Mouse (Mus musculus): ENCODE data around the gene Rnase12. TPM values are rescaled to one million over a fixed set of nuclear protein-coding genes. Genes with fewer than 3 reads are reported as not detected.

The Rnase12 gene
- polyA plus RNA-seq, 1 experiment, result not detected

- Histone ChIP-seq H3K4me3 (ENCODE audit: control insufficient read depth, low read depth, low read length) (no peak overlapping the region), H3K36me3 (ENCODE audit: control insufficient read depth, insufficient read depth, low read length) (no peaks in the 10 kb centered on the region), H3K4me1 (ENCODE audit: control insufficient read depth, insufficient read depth, low read length) (peaks cover 8% of the 10 kb centered on the region; the same call in 1 of the 2 replicates), H3K27ac (ENCODE audit: control insufficient read depth, insufficient read depth, low read depth, low read length) (no peak overlapping the region), H3K27me3 (ENCODE audit: control insufficient read depth, insufficient read depth, low read length) (no peaks in the 10 kb centered on the region)
- TF ChIP-seq CTCF (IDR thresholded peaks at IDR 0.05; ENCODE audit: control insufficient read depth, insufficient read depth, insufficient replicate concordance, low read depth, low read length), result no peak
- TF ChIP-seq POLR2A (IDR thresholded peaks at IDR 0.05; ENCODE audit: control insufficient read depth, low read depth, low read length), result no peak
Measured at GRCm38 (mm10) chr14:51083805-51084204, 26.3 kb upstream of the Rnase12 start.

DNA sequence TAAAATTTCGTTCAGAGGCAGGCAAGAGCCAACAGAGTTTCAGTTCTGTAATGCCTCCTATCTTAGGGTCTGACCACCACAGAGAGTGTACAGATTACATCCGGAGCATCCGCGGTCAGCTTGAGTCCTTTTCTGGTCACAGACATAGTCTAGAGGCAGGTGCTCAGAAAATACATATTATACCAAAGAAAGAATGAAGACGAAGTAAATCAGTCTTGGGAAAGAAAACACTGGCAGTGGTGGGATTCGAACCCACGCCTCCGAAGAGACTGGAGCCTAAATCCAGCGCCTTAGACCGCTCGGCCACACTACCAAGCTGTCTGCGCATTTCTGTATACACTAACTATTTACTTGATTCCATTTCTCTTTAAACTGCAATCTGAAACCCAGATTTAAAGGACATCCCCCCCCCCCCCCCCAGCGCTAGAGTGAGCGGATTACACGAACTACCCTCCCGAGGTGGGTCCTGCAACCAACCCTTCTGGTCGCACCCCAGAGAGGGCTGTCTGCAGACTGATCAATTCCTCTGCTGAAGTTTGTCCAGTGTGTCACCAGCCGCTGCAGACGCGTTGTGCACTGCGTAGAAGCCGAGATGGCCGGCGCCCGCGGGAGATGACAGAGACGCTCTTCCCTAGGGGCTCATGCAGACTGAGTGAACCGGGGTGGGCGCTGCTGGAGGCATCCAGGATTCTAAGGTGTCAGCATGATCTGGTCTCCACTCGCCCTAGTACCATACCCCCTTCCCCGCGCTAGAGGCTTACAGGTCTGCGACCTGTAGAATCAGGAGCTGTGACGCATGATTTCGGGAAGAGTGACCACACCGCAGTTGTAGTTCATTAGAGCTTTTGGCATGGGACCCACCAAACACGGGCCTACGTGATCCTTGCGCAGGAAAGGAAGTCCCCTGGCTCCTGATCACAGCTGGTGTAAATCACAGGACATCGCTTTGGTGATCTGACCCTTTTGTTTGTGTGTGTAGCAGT lies 25.4 kb upstream of the Rnase12 start:
- no peaks in the 10 kb centered on the region for H3K27me3 ChIP-seq (ENCODE audit: control insufficient read depth, insufficient read depth, low read length)
- H3K36me3 ChIP-seq (ENCODE audit: control insufficient read depth, insufficient read depth, low read length), result no peaks in the 10 kb centered on the region
- peaks cover 5% of the 10 kb centered on the region; the same call in 1 of the 2 replicates for H3K4me1 ChIP-seq (ENCODE audit: control insufficient read depth, insufficient read depth, low read length)
- H3K27ac ChIP-seq (ENCODE audit: control insufficient read depth, insufficient read depth, low read depth, low read length), result no peak overlapping the region
- H3K4me3 ChIP-seq (ENCODE audit: control insufficient read depth, low read depth, low read length), result peak overlapping the region; percentile 69
- no peak for TF ChIP-seq POLR2A (IDR thresholded peaks at IDR 0.05; ENCODE audit: control insufficient read depth, low read depth, low read length)
- TF ChIP-seq CTCF (IDR thresholded peaks at IDR 0.05; ENCODE audit: control insufficient read depth, insufficient read depth, insufficient replicate concordance, low read depth, low read length), result no peak

DNA sequence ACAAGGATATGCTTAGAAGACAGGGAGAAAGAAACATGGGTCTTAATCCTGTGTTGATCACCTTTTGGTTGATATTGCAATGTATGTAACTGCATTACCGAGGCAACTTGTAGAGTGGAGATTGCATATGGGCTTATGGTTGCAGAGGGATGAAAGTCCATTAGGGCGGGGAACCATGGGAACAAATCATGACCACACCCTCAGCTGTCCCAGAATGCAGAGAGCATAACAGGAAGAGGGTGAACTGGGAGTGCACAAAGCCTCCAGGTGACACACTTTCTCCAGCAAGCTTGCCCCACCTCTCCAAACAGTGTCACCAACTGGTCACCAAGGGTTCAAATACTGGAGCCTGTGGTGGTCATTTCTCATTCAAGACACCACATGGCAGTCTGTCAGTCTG lies 23.6 kb upstream of the Rnase12 start:
- Histone ChIP-seq H3K4me1 (ENCODE audit: control insufficient read depth, insufficient read depth, low read length) (peaks cover 5% of the 10 kb centered on the region; the same call in 1 of the 2 replicates), H3K36me3 (ENCODE audit: control insufficient read depth, insufficient read depth, low read length) (no peaks in the 10 kb centered on the region), H3K27ac (ENCODE audit: control insufficient read depth, insufficient read depth, low read depth, low read length) (no peak overlapping the region), H3K27me3 (ENCODE audit: control insufficient read depth, insufficient read depth, low read length) (no peaks in the 10 kb centered on the region), H3K4me3 (ENCODE audit: control insufficient read depth, low read depth, low read length) (no peak overlapping the region)
- TF ChIP-seq POLR2A (IDR thresholded peaks at IDR 0.05; ENCODE audit: control insufficient read depth, low read depth, low read length) (no peak), CTCF (IDR thresholded peaks at IDR 0.05; ENCODE audit: control insufficient read depth, insufficient read depth, insufficient replicate concordance, low read depth, low read length) (no peak)

DNA sequence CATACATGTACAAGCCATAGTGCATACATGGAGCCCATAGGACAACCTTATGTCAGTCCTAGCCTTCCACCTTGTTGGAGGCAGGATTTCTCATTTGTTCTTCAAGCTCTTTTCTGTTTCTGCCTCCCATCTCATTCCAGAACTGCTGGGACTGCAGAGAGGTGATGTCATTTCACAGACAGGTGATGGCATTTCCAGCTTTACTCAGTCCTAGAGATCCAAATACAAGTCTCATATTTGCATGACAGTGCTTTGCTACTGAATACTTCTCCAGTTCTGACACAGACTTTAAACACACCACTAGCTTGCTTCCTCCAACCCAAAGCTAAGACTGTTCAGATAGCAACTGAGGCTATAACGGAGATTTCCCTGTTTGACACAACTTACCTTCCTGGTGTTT lies 21.7 kb upstream of the Rnase12 start:
- H3K27me3 ChIP-seq (ENCODE audit: control insufficient read depth, insufficient read depth, low read length), result no peaks in the 10 kb centered on the region
- no peaks in the 10 kb centered on the region for H3K36me3 ChIP-seq (ENCODE audit: control insufficient read depth, insufficient read depth, low read length)
- no peak overlapping the region for H3K27ac ChIP-seq (ENCODE audit: control insufficient read depth, insufficient read depth, low read depth, low read length)
- H3K4me1 ChIP-seq (ENCODE audit: control insufficient read depth, insufficient read depth, low read length), result peaks cover 5% of the 10 kb centered on the region; the same call in 1 of the 2 replicates
- no peak for TF ChIP-seq POLR2A (IDR thresholded peaks at IDR 0.05; ENCODE audit: control insufficient read depth, low read depth, low read length)
- no peak for TF ChIP-seq CTCF (IDR thresholded peaks at IDR 0.05; ENCODE audit: control insufficient read depth, insufficient read depth, insufficient replicate concordance, low read depth, low read length)
- H3K4me3 ChIP-seq (ENCODE audit: control insufficient read depth, low read depth, low read length), result no peak overlapping the region

DNA sequence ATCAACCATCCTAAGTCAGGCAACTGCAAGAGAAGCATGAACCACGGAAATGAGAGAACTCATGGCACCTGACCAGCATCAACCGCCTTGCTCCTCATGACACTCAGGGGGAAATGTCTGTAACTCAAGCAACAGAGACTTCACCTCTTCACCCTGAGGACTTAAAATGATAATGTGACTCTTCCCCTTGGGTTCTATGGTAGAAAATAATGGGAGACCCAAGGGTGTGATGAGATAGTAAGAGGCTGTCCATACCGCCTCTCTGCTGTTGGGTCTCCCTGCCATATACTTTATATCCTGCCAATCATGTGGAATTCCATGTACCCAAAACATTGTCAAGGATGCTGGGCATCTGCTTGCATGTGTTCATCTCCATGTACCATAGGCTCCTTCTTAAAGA lies 16.9 kb upstream of the Rnase12 start, which contains the start of gene Olfr750:
Olfr750 (minus strand) TSS at position 101 of the 400 bp plus-strand sequence.
- TF ChIP-seq CTCF (IDR thresholded peaks at IDR 0.05; ENCODE audit: control insufficient read depth, insufficient read depth, insufficient replicate concordance, low read depth, low read length) (no peak), POLR2A (IDR thresholded peaks at IDR 0.05; ENCODE audit: control insufficient read depth, low read depth, low read length) (no peak)

DNA sequence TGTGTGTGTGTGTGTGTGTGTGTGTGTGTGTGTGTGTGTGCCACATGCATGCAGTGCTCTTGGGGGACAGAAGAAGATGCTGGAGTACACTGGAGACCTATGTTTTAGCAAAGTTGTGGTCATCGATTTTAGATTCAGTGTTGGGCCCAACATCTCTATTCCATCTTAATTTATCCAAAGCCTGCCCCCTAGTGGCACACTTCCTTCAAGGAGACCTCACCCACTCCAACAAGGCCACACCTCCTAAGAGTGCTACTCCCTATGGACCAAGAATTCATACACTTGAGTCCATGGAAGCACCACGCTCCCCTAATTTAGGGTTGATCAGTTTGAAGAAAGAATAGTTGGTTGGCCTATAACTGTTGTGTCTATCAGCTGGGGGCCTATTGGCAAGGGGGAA lies 12.2 kb upstream of the Rnase12 start:
- TF ChIP-seq CTCF (IDR thresholded peaks at IDR 0.05; ENCODE audit: control insufficient read depth, insufficient read depth, insufficient replicate concordance, low read depth, low read length) (peak; percentile 3; the same call in 1 of the 2 replicates), POLR2A (IDR thresholded peaks at IDR 0.05; ENCODE audit: control insufficient read depth, low read depth, low read length) (no peak)

More for the DNA sequence above, 16.9 kb upstream of the Rnase12 start, which contains the start of gene Olfr750:
- no peak within 1 kb of the TSS for H3K4me3 ChIP-seq (ENCODE audit: control insufficient read depth, low read depth, low read length)
- no peak within 1 kb of the TSS for H3K27ac ChIP-seq (ENCODE audit: control insufficient read depth, insufficient read depth, low read depth, low read length)
- H3K27me3 ChIP-seq (ENCODE audit: control insufficient read depth, insufficient read depth, low read length), result no peaks in the 10 kb centered on the region
- H3K36me3 ChIP-seq (ENCODE audit: control insufficient read depth, insufficient read depth, low read length), result no peaks in the 10 kb centered on the region
- H3K4me1 ChIP-seq (ENCODE audit: control insufficient read depth, insufficient read depth, low read length), result peaks cover 7% of the 10 kb centered on the region

DNA sequence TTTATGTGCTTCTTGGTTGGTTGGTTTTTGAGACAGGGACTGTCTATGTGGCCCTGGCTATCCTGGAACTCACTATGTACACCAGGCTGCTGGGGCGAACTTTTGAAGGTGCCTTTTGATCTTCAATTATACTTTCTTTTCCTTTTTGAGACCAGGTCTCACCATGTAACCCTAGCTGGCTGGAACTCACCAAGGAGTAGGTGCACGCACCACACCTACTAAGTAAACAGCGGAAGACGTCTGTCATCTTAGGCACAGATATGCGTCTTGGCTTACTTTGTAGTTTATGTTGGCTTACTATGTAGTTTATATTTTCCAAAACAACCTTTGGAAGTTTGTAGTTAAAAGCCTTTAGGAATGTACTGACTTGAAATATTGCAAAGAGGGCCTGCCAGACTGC lies 11.5 kb upstream of the Rnase12 start:
- no peak for TF ChIP-seq POLR2A (IDR thresholded peaks at IDR 0.05; ENCODE audit: control insufficient read depth, low read depth, low read length)
- TF ChIP-seq CTCF (IDR thresholded peaks at IDR 0.05; ENCODE audit: control insufficient read depth, insufficient read depth, insufficient replicate concordance, low read depth, low read length), result no peak
- Histone ChIP-seq H3K27ac (ENCODE audit: control insufficient read depth, insufficient read depth, low read depth, low read length) (no peak overlapping the region), H3K4me3 (ENCODE audit: control insufficient read depth, low read depth, low read length) (no peak overlapping the region), H3K27me3 (ENCODE audit: control insufficient read depth, insufficient read depth, low read length) (no peaks in the 10 kb centered on the region), H3K4me1 (ENCODE audit: control insufficient read depth, insufficient read depth, low read length) (peaks cover 11% of the 10 kb centered on the region), H3K36me3 (ENCODE audit: control insufficient read depth, insufficient read depth, low read length) (no peaks in the 10 kb centered on the region)

More for the DNA sequence above, 12.2 kb upstream of the Rnase12 start:
- Histone ChIP-seq H3K4me3 (ENCODE audit: control insufficient read depth, low read depth, low read length) (no peak overlapping the region), H3K4me1 (ENCODE audit: control insufficient read depth, insufficient read depth, low read length) (peaks cover 10% of the 10 kb centered on the region), H3K27ac (ENCODE audit: control insufficient read depth, insufficient read depth, low read depth, low read length) (no peak overlapping the region), H3K27me3 (ENCODE audit: control insufficient read depth, insufficient read depth, low read length) (no peaks in the 10 kb centered on the region), H3K36me3 (ENCODE audit: control insufficient read depth, insufficient read depth, low read length) (no peaks in the 10 kb centered on the region)
